Mouse (Mus musculus) testis, postnatal 10 days (tissue): Measurements from ENCODE around the gene Ccdc73.
"Not testable (repeated sequence)": the region's sequence is repeated elsewhere in the genome, so short reads cannot be mapped to it uniquely, and the experiment has no call there.

Experiments used
- DNase-seq: peaks from one replicate; pipeline ENCODE4 v3.0.0; 2021; ENCODE audit warnings: low spot score

The Ccdc73 gene

DNA sequence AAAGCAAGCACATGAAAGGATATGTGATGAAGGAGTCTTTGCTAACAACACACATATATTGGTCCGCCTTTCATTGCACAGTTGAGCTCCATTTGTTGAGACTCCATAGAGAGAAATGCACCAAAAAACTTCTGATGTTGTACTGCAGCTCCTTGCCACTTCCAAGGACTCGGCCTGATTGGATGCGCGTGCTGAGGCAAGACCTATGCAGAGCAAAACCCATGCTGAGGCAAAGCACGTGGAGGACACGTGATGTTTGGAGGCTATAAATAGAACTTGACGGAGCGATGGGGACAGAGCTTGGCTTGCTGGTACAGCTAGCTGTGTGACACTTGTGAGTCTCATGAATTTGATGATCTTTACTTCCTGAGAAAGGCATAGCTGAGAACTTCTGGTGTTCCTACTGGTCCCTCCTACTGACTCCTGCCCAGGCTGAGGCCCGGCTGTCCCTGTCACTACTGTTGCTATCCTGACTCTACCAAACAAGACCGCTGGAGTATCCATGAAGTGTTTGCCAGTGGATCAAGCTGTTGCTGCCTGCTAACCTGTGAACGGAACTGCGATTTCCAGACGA is at the start of gene Ccdc73:
Gene Ccdc73 (plus strand): TSS at position 524 of the 574 bp plus-strand sequence.
- no peak for DNase-seq

DNA sequence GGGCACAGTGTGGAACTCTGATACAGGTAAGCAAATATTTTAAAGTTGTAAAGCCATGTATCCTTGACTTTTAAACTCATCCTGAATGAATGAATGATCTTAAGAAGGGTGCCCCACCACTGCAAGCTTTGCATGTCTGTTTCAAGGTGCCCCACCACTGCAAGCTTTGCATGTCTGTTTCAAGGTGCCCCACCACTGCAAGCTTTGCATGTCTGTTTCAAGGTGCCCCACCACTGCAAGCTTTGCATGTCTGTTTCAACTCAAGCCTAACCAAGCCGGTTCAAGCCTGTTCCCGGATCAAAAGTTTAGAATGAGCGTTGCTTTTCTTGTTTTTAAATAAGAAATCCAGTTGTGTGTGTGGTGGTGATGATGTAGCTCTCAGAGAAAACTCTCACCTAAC is 48.8 kb upstream of the Ccdc73 start:
- DNase-seq: not testable (repeated sequence)

DNA sequence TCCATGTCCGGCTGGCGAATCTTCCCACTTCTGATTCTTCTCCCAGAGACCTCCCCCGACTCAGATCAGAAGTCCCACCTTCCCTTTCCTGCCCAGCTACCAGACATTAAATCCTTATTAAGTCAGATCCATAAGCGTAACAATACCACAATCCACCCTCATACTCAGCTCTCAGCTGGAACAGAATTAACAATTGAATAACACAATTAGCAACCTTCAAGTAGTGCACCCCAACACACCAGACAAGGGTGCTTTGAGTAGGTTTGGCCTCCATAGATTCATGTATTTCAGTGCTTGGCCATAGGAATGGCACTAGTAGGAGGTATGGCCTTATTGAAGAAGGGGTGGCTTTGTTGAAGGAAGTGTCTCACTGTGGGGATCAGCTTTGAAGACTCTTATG is 41.4 kb upstream of the Ccdc73 start:
- DNase-seq: no peak

DNA sequence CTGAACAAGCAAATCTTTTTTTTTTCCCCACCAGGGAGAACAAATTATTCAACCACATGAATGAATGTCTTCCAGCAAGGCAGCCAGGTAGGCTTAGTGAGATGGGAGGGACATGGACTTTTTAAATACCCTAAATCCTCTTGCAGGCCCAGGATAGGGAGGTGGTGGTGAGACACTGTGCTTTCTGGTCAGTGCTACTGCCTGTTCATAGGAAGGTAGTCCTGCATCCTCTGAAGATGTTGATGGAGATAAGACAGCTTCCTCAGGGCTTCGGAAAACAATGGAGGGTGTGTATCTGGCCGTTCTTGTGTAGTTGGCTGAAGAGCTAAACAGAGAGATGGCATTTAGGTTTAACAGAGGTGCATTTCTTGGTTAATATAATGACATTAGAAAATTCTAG is 35.1 kb upstream of the Ccdc73 start:
- no peak for DNase-seq

DNA sequence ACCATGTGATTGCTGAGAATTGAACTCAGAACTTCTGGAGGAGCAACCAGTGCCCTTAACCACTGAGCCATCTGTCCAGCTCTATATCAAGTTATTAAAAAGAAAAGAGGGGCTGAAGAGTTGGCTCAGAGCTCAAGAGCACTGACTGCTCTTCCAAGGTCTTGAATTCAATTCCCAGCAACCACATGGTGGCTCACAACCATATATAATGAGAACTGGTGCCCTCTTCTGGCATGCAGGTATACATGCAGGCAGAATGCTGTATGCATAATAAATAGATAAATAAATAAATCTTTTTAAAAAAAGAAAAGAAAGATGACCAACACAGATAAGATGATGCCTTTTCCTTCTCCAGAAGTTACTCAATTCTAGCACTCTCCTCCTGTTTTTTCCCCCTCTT is 26.6 kb upstream of the Ccdc73 start:
- no peak for DNase-seq

DNA sequence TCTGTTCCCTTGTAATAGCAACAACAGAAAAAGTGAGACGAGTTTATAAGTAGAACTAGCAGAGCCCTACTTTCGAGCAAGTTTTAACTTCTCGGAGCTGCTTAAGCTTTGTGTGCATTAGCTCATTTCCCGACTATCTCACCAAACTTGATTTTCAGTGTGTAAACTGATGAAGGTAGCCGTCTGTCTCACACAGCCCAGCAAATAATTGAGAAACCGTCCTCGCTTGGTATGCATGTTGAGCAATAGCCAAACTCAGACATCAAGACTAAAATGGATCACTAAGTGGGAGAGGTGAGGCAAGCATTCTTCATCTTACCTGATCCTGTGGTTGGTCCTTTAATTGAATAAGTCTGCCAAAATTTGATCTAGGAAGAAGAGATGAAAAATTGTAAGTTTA is 25.9 kb upstream of the Ccdc73 start:
- DNase-seq: no peak

DNA sequence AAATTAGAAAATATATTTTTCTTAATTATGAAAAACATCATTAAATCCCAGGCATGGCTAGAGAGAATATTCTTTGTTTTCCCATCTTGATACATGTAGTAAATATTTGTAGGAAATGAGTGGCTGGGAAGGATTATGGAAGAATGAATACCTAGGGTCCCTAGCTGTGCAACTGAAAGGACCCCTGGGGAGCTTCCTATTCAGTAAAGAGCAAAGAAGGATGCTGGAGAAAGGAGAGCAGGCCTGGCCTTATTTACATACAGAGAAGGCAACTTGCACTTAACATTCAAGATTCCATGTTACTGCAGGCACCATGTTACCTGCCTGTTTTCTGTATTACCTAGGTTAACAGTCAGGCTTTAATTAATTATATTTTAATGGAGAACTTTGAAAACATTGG is 25.0 kb upstream of the Ccdc73 start:
- no peak for DNase-seq

DNA sequence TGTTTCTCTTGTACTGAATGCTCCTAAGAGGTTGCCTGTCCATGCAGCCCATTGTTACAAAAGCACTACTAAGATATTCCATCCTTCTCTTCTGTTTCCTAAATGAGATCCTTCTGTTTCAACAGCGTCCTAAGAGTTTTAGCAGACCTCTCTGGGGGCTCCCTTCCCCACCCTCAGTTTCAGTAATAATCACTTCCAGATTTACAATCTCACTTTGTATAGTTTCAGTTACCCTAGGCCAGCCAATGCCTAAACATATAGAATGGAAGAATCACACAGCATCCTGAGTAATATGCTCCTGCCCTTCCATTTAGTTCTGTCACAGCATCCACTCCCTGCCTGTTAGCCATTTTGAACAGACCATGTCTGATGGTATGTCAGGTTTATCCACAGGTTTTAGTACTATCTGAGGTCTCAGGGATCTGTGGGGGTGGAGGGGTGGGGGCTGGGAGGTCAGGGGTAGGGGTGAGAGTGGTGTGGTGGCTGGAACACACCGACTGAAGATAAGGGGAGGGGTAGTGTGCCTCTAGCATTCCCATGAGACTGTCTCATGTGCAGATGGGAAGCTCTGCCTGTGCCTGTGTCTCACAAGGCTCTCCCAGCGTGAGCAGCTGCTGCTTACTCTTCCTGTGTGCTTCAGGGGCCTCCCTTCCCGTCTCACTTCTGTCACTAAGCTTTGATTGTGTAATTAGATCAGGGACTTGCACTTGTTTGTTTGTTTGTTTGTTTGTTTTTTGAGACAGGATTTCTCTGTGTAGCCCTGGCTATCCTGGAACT is 20.8 kb upstream of the Ccdc73 start:
- no peak for DNase-seq

DNA sequence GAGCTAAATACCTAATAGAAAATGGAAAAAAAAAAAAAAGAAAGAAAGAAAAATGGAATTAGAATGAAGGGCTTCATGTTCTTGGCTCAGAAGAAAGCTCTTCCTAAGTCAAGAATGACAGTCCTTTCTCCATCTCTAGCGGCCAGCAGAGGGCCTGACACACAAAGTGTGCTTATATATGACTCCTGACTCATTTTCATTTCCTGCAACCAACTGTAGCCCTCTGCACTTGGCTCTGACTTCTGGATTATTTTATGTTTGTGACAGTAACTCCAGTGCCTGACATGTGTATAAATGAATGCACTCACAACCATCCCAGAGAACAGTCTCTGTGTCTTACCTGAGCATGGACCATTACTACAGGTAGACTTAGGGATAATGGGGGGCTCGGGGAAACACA is 20.0 kb upstream of the Ccdc73 start:
- peak; percentile 44 for DNase-seq

DNA sequence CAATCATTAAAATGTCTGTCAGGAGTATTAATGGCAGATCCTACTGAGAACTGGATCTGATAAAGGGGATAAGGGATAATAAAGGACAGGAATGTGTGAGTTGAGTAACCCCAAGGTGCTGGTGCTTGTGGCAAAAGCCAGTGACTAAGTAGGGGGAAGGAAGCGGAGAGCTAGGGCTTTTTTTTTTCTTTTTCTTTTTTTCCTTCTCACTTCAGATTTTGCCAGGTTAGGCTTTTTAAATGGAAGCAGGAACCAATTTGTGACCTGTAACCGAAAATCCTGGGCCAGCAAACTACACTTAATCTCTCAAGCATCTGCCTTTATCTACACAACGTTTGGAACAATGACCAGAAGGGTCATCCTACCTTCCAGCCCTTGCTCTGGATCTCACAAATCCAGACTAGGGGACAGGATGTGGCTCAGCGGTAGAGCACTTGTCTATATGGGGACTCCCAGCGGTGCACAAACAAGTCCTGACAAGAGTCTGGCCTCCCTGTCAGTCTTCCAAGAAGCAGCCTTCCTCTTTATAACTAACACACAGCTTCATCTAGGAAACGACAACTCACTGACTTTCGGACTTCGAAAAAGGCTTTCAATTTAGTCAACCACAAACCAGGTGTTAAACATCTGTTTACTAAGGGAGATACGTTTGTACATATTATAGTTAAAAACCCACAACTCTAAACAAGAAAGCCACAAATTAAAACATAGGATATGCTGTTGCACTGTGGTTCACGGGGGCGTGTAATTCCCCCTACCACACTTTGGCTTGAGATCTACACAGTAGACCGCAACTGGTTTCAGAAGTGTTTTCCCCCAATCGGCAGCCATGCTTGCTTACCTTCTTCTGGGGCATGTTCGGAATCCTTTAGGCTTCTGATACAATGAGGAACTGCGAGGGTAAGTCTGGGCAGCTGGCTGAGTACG is 19.1 kb upstream of the Ccdc73 start:
- no peak for DNase-seq

DNA sequence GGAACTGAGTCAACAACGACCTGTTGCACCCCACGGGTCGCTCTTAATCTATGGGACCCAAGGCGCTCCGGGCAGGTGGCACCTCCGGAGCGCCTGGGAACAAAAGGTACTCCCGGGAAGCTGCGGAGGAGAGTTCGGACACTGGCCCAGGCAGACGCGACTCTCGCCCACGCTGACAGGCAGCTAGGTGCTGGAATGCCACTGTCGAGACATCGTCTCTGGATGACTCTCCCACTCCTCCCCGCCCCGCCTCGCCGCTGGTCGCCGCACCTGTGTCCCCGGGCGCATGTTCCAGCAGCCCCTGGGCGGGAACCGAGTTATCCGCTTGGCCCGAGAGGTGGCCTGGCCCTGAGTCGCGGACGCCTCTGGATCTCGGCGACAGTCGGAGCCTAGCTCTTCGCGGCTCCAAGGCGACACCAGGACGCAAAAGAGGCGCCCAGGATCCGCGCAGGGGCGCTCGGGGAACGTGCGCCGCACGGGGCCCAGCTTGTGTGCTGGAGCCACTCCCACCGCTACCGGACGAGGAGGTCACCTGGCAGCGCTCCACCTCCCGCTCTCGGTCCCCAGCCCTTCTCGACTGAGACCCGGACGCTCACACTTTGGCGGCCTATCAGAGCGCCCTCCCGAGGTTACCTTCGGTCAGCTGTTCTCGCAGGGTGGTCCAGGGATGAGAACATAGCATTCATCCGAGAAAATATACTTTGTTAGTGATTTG is 18.2 kb upstream of the Ccdc73 start, which contains the start of gene Prrg4:
Gene Prrg4 (minus strand): TSS at position 601 of the 715 bp plus-strand sequence.
- DNase-seq: peak; percentile 83

DNA sequence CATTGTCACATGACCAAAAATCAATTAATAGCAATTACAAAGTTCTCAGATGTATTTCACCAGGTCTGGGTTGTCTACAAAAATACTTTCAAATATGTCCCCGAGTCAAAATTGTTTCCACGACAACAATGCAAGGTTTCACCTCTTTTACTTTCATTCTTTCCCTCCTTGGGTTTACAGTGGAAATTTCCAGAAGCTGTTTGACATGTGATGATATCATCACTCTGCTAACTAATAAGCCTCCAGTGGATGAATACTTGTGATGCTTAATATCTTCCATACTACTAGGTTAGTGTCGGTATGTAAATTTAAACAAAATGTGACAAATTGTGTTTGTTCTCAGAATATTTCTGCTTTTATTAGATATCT is 17.6 kb upstream of the Ccdc73 start:
- DNase-seq: no peak

DNA sequence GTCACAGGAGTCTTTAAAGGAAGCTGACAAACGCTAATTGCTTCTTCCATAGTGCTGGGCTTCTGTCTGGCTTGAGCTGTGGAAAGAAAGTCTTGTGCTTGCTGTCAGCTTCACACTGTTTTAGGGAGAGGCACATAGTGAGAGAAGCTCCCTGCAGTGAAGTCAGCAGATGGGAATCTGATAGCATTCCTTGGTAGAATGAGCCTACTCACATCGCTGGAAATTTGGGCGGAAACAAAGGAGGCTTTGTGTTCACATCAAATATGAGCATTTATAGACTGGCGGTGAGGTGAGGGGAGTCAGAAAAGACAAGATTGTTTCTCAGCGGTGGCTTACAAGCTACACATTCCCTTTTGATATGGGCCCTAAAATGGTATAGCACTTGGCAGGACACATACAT is 15.9 kb upstream of the Ccdc73 start:
- no peak for DNase-seq

DNA sequence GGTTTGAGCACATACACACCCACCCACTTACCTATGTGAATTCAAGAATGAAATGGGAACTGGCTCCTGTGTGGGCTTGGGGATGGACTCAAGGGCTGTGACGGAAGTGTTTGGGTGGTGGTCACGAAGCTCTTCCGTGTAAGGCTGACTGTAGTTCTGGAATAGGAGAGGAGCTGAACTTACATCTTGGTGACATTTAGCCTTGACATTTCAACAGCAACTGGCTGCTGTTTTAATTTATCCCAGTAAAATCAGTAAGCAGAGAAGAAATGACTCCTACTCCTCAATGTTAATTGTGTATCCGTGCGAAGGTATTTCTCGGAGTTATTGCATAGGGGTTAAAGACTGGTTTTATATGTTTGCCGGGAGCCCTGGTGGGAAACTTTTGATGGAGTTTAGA is 15.1 kb upstream of the Ccdc73 start:
- DNase-seq: no peak

DNA sequence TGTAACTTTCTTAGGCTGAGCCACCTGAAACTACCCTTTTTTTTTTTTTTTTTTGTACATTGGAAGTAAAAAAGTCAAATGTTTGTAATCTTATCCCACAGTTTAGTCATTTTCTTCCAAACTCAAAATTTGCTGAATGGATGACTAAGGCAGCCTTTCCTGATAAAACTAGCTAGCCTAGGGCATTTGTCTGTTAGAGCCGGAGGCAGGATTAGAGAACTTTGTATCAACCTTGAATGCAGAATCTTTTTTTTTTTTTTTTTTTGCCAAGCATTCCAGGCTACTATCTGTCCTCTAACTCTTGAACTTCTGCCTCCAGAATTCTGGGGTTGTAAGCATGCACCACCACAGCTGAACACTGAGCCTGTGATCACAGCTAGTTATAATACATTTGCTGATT is 12.8 kb upstream of the Ccdc73 start:
- no peak for DNase-seq

DNA sequence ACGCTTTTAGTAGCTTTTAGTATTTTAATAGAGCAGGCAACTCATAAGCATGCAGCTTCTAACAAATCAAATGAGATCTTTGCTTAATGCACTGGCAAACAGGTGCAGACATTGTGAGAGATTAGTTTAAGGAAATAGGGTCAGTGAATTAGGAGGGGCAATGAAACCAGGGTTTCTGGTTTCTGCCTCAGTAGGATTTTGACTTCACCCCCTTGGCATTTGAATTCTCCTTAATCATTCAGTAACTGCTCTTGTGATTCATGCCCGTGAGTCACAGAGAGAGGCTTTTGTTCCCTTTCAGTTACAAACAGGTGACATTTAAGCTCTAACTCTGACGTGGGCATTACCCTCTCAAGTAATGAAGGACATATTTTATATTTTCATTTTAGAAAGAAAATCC is 11.9 kb upstream of the Ccdc73 start:
- DNase-seq: no peak

DNA sequence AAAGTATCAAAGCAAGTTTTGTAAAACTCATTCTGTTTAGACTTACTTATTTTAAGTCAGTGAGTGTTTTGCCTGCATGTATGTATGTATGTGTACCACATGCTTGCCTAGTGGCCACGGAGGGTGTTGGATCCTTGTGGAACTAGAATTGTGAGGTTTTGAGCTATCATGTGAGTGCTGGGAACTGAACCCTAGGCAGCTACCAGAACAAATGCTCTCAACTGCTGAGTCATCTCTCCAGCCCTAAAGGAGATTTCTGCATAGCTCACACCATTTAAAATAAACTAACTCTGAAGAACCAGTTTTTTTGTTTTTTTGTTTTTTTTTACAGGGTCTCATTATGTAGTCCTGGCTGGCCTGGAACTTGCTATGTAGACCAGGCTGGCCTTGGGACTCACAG is 11.4 kb upstream of the Ccdc73 start:
- DNase-seq: no peak

DNA sequence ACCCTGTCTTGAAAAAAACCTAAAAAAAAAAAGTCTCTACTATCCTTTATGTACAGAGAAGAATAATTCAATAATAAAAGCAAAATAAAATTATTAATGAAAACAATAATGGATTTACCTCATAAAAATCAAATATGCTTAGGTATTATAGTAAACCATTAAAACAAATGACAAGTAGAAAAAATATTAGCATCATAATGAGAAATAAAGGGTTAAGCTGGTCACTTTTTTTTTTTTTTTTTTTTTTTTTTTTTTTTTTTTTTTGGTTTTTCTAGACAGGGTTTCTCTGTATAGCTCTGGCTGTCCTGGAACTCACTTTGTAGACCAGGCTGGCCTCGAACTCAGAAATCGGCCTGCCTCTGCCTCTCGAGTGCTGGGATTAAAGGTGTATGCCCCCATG is 9.5 kb upstream of the Ccdc73 start:
- not testable (repeated sequence) for DNase-seq

DNA sequence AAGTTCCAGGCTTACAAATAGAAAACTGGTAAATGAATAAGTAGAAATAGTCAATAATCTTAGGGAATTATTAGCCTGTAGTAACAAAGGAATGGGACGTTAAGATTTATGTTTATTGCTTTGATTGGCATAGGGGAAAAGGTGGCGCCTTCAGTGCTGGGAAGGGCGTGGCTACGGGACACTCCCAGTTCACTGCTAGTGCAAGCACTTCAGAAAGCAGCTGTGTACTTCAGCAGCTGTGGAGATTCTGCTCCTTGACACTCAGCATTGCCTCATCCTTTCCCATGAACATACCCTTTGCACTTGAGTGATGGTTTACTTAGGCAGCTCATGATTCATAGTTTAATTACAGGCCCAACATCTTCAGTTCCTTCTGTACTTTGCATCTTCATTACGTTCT is 8.5 kb upstream of the Ccdc73 start:
- DNase-seq: no peak

DNA sequence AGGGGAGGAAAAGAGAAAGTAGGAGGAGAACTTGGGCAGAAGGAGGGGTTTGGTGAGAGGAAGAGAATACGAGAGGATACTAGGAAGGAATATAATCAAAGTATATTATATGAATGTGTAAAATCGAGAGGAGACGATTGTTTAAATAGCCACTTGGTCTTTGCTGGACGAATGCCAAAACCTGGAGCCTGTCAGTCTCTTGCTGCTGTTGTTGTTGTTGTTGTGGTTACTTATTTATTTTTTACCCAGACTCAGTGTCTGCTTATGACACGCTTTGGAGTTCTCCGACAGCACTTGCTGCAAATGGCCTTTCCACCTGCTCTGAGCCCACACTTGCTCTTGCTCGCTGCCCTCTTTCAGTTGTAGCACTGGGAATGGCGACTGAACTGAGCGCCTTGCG is 7.2 kb upstream of the Ccdc73 start:
- no peak for DNase-seq

DNA sequence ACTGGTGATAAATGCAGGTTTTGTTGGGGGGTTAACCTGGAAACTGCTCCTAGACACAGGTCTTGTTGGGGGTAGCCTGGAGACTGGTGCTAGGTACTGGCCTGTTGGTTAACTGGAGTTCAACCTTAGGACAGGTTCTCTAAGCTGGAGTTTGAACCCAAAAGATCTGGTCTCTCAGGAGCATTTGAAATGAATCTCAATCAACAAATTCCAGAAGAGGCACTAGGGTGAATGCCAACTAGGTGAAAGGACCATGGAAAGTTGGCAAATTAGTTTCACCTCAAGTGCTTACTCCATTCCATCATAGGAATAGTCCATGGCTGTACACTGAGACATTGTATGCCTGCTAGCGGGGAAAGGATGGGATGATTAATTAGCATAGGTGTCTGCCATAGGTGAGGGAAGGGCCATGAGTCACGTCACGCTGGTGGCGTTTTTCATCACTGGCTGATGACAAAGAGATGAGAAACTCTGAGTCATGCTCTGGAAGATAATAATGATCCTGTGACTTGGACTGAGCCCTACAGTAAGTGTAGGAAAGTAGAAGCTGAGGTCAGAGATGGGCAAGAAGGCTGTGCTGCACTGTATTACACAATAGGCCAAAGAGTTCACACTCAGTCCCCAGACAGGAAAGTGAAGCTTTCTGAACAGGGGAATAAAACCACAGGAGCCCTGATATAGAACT is 3.3 kb upstream of the Ccdc73 start:
- no peak for DNase-seq

DNA sequence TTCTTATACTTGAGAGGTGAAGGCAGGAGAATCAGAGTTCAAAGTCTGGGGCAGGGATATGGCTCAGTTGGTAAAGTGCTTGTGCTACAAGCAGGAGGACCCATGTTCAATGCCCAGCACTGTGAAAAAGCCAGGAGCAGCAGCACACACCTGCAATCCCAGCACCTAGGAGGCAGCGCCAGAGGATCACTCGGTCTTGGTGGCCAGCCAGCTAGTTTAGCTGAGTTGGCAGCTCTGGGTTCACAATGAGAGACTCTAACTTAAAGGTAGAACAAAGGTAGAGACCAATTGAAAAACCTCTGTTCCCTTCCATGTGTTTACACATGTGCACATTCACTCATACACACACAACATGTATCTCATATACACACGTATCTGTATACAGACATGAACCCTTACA is 1.5 kb downstream of the Ccdc73 start:
- DNase-seq: no peak
